Mouse (Mus musculus): ENCODE data around the gene 4930539E08Rik.

4930539E08Rik gene

GRCm38 (mm10) chr17:28915060-28915628 lies at the start of gene 4930539E08Rik:
4930539E08Rik (minus strand) TSS chr17:28915324.
- CTCF ChIA-PET: interaction anchor here (0.6 to 2.8 kb wide), 13 partner anchors 10 to 427 kb away, joined by 3 to 17 read pairs (median 3); no protein-coding TSS in a partner anchor
- POLR2A ChIA-PET: interaction anchor here (0.7 to 1.7 kb wide), 10 partner anchors 9 to 1046 kb away, joined by 3 to 7 read pairs (median 4); partner anchors contain the start of gene Srsf3 (in 1 of the 4)

GRCm38 (mm10) chr17:28961596-28961995 lies 46.5 kb upstream of the 4930539E08Rik start:
- CTCF ChIA-PET: interaction anchor here in 1 of 4 experiments (1.1 to 1.3 kb wide), 3 partner anchors 16 to 28 kb away, joined by 3 to 6 read pairs (median 4); no protein-coding TSS in a partner anchor

DNA sequence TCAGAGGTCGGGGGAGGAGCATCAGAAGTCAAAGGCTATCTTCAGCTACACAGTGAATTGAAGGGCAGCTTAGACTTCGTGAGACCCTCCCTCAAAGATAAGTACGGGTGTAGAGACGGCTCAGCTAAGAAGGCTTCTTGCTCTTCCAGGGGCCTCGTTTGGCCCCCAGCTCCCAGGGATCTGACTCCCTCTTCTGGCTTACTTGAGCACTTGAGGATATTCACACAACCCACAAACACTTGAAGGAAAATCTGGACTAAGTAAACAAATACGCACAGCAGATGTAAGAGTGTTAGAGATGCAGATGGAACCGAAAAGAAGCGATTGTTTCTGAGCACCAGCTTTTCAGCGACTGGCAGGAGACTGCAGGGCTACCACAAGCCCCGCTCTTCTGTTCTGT lies 45.5 kb upstream of the 4930539E08Rik start:
- POLR2A ChIA-PET: interaction anchor here (0.8 to 8.6 kb wide), 16 partner anchors 8 to 68 kb away, joined by 3 to 83 read pairs (median 3); partner anchors contain the start of gene Kctd20 (in 1 of the 4)
- CTCF ChIA-PET: interaction anchor here in 3 of 4 experiments (0.5 to 0.9 kb wide), 5 partner anchors 16 to 474 kb away, joined by 3 to 10 read pairs (median 3); no protein-coding TSS in a partner anchor

More at GRCm38 (mm10) chr17:28961596-28961995, 46.5 kb upstream of the 4930539E08Rik start:
- POLR2A ChIA-PET: interaction anchor here in 3 of 4 experiments (0.6 to 8.6 kb wide), 13 partner anchors 8 to 69 kb away, joined by 3 to 83 read pairs (median 4); partner anchors contain the start of gene Kctd20 (in 1 of the 3)

GRCm38 (mm10) chr17:28954416-28954815 lies 39.3 kb upstream of the 4930539E08Rik start:
- POLR2A ChIA-PET: interaction anchor here in 2 of 4 experiments (1.0 to 5.9 kb wide), 17 partner anchors 8 to 91 kb away, joined by 3 to 43 read pairs (median 4); partner anchors contain the start of gene Srsf3 (in 1 of the 2)
- CTCF ChIA-PET: interaction anchor here in 2 of 4 experiments (0.5 to 5.0 kb wide), 3 partner anchors 33 to 61 kb away, joined by 3 to 23 read pairs (median 3); no protein-coding TSS in a partner anchor

DNA sequence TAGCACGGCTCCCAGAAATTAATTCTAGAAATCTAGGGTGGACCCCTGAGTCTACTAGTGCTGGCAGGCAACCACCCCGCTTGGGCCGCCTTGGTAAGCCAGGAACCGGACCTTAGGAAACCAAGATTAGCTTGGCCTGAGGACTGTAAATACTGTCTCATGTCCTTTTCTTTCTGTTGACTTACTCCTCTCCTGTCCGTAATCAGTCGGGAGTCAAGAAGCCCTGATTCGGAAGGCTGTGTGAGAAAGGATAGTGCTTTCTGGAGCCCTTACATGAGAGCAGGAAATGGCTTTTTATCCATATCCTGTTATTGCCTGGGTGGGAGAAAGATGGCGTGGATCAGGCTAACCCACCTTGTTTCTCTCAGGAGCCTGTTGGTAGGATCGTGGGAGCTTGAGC lies 38.1 kb upstream of the 4930539E08Rik start:
- ChIA-PET POLR2A (interaction anchor here in 3 of 4 experiments (0.5 to 5.9 kb wide), 17 partner anchors 8 to 140 kb away, joined by 3 to 43 read pairs (median 5); partner anchors contain the start of gene Stk38 (in 1 of the 3)), CTCF (interaction anchor here in 2 of 4 experiments (0.5 to 5.0 kb wide), 4 partner anchors 34 to 304 kb away, joined by 3 to 23 read pairs (median 4); no protein-coding TSS in a partner anchor)

GRCm38 (mm10) chr17:28951831-28952799 lies 37.0 kb upstream of the 4930539E08Rik start, which contains the start of gene Kctd20:
Kctd20 (plus strand) TSS chr17:28951950.
- CTCF ChIA-PET: interaction anchor here in 2 of 4 experiments (0.7 to 5.0 kb wide), 3 partner anchors 20 to 36 kb away, joined by 3 to 23 read pairs (median 5); no protein-coding TSS in a partner anchor
- POLR2A ChIA-PET: interaction anchor here (0.6 to 2.6 kb wide), 46 partner anchors 8 to 296 kb away, joined by 3 to 20 read pairs (median 4); partner anchors contain the start of genes Stk38 (in 3 of the 4) and Srsf3 (in 2 of the 4)

GRCm38 (mm10) chr17:28950751-28951150 lies 35.6 kb upstream of the 4930539E08Rik start:
- POLR2A ChIA-PET: interaction anchor here in 3 of 4 experiments (0.6 to 2.6 kb wide), 20 partner anchors 9 to 144 kb away, joined by 3 to 20 read pairs (median 4); partner anchors contain the start of gene Stk38 (in 1 of the 3)
- CTCF ChIA-PET: interaction anchor here in 1 of 4 experiments (0.6 kb wide), 1 partner anchor 103 kb away, joined by 4 read pairs; no protein-coding TSS in a partner anchor

GRCm38 (mm10) chr17:28948661-28949060 lies 33.5 kb upstream of the 4930539E08Rik start:
- ChIA-PET CTCF (no interaction called here), POLR2A (interaction anchor here in 2 of 4 experiments (0.7 to 3.3 kb wide), 5 partner anchors 13 to 70 kb away, joined by 3 to 17 read pairs (median 4); no protein-coding TSS in a partner anchor)

GRCm38 (mm10) chr17:28947011-28947939 lies 32.2 kb upstream of the 4930539E08Rik start:
- ChIA-PET POLR2A (interaction anchor here in 2 of 4 experiments (0.5 to 3.8 kb wide), 12 partner anchors 11 to 160 kb away, joined by 3 to 17 read pairs (median 4); no protein-coding TSS in a partner anchor), CTCF (interaction anchor here (0.7 to 1.6 kb wide), 9 partner anchors 12 to 68 kb away, joined by 3 to 9 read pairs (median 4); no protein-coding TSS in a partner anchor)

DNA sequence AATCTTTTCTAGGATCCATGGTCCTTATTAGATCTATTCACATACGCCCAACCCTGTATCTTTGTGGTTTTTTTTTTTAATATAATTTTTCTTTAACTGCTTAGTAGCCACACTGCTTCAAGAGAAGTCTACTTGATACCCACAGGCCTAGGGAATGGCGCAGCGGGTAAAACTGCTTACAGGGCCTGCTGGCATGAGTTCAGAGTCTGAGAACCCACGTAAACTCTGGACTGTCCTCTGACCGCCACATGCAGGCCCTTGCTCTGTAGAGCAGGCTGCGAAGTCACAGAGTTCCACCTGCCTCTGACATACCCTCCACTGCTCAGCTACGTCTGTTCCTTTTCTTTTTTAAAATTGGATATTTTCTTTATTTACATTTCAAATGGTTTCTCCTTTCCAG lies 29.4 kb upstream of the 4930539E08Rik start:
- CTCF ChIA-PET: interaction anchor here in 1 of 4 experiments (0.6 to 1.4 kb wide), 2 partner anchors 43 to 77 kb away, joined by 3 to 4 read pairs; no protein-coding TSS in a partner anchor
- POLR2A ChIA-PET: interaction anchor here in 3 of 4 experiments (0.6 to 4.9 kb wide), 13 partner anchors 8 to 399 kb away, joined by 3 to 37 read pairs (median 3); partner anchors contain the start of gene Srsf3 (in 1 of the 3)

GRCm38 (mm10) chr17:28943740-28944139 lies 28.6 kb upstream of the 4930539E08Rik start, which contains the start of gene Pxt1:
Pxt1 (minus strand) TSS chr17:28943840.
- ChIA-PET POLR2A (interaction anchor here in 3 of 4 experiments (0.7 to 4.9 kb wide), 6 partner anchors 12 to 150 kb away, joined by 3 to 37 read pairs (median 4); no protein-coding TSS in a partner anchor), CTCF (interaction anchor here in 1 of 4 experiments (1.4 kb wide), 1 partner anchor 43 kb away, joined by 4 read pairs; no protein-coding TSS in a partner anchor)

GRCm38 (mm10) chr17:28942101-28942500 lies 27.0 kb upstream of the 4930539E08Rik start:
- ChIA-PET POLR2A (interaction anchor here in 3 of 4 experiments (0.6 to 4.9 kb wide), 62 partner anchors 9 to 495 kb away, joined by 3 to 38 read pairs (median 5); partner anchors contain the start of genes Kctd20 (in 3 of the 3), Srsf3 (in 3 of the 3) and Stk38 (in 2 of the 3)), CTCF (interaction anchor here in 2 of 4 experiments (0.7 to 2.2 kb wide), 15 partner anchors 11 to 394 kb away, joined by 3 to 13 read pairs (median 4); no protein-coding TSS in a partner anchor)

- CTCF ChIA-PET: interaction anchor here in 2 of 4 experiments (0.9 to 2.2 kb wide), 7 partner anchors 10 to 74 kb away, joined by 3 to 13 read pairs (median 3); no protein-coding TSS in a partner anchor
- POLR2A ChIA-PET: interaction anchor here in 3 of 4 experiments (0.6 to 4.9 kb wide), 31 partner anchors 10 to 496 kb away, joined by 3 to 38 read pairs (median 6); partner anchors contain the start of genes Kctd20 (in 3 of the 3), Srsf3 (in 2 of the 3) and Stk38 (in 1 of the 3)
Observed at GRCm38 (mm10) chr17:28940776-28941555, 25.8 kb upstream of the 4930539E08Rik start.

GRCm38 (mm10) chr17:28936622-28937345 lies 21.7 kb upstream of the 4930539E08Rik start:
- POLR2A ChIA-PET: interaction anchor here in 2 of 4 experiments (0.6 to 2.5 kb wide), 13 partner anchors 9 to 192 kb away, joined by 3 to 17 read pairs (median 4); partner anchors contain the start of gene Srsf3 (in 2 of the 2)
- CTCF ChIA-PET: interaction anchor here in 2 of 4 experiments (0.6 to 1.5 kb wide), 10 partner anchors 9 to 1435 kb away, joined by 3 to 5 read pairs (median 3); no protein-coding TSS in a partner anchor

All from embryonic stem cell, embryonic (primary cell).